Mouse (Mus musculus) midbrain, embryonic 10.5 days (tissue): ENCODE measurements around the gene Fbxo10. TPM values are rescaled to one million over a fixed set of nuclear protein-coding genes. Genes with fewer than 3 reads are reported as not detected.
"Not testable (repeated sequence)": the region's sequence is repeated elsewhere in the genome, so short reads cannot be mapped to it uniquely, and the experiment has no call there.

Experiments used
- DNase-seq: peaks from one replicate; pipeline ENCODE4 v3.0.0-alpha.2; 2017; ENCODE audit warnings: low spot score
- H3K27ac ChIP-seq: fragments of 300-500 bp; sonication (generic); replicated peaks from 2 replicates; pipeline ENCODE4 v1.5.1; 2016; ENCODE audit warnings: mild to moderate bottlenecking
- H3K27me3 ChIP-seq: fragments of 300-500 bp; sonication (generic); 2 replicates; pipeline ENCODE4 v1.6.1; 2016; ENCODE audit warnings: low read depth, mild to moderate bottlenecking; ENCODE audit not compliant: poor library complexity, severe bottlenecking
- H3K36me3 ChIP-seq: fragments of 300-500 bp; sonication (generic); 2 replicates; pipeline ENCODE4 v1.6.1; 2016; ENCODE audit warnings: mild to moderate bottlenecking, moderate library complexity
- H3K4me1 ChIP-seq: fragments of 300-500 bp; sonication (generic); 2 replicates; pipeline ENCODE4 v1.6.1; 2016
- H3K4me3 ChIP-seq: fragments of 300-500 bp; sonication (generic); 2 replicates; pipeline ENCODE4 v1.5.1; 2016; ENCODE audit warnings: mild to moderate bottlenecking, moderate library complexity
- H3K9me3 ChIP-seq: fragments of 300-500 bp; sonication (generic); replicated peaks from 2 replicates; pipeline ENCODE4 v1.6.1; 2016; ENCODE audit warnings: mild to moderate bottlenecking
- WGBS: fragments of 180-500 bp; shearing (Covaris S2); methylation state at CpG from one replicate; pipeline ENCODE4 v1.1.7; 2016; 5-methylcytosine and 5-hydroxymethylcytosine counted together
- polyA plus RNA-seq: library from polyadenylated mRNA; unstranded; fragments of >200 nt; fragmentation: Nextera tagmentation; extraction: Ambion mirVana; gene quantifications from 2 replicates; pipeline ENCODE4 v1.2.1, GENCODE M21; 2016

The Fbxo10 gene
- polyA plus RNA-seq, 1 experiment from 2014 or later: 14.3 TPM

DNA sequence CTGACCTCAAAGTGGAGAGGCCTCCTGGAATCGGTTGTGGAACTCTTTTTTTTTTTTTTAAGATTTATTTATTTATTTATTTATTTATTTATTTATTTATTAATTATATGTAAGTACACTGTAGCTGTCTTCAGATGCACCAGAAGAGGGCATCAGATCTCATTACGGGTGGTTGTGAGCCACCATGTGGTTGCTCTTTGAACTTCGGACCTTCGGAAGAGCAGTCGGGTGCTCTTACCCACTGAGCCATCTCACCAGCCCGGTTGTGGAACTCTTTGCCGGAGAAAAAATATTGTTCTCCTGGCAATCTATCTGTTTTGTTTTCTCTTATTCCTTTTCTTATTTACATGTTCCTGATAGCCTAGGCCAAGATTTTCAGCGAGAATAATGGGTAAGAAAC is 45.5 kb downstream of the Fbxo10 start:
- WGBS: 64% methylated on average over 8 of the region's 8 CpGs
- DNase-seq, H3K27me3 ChIP-seq, H3K27ac ChIP-seq, H3K4me3 ChIP-seq, H3K9me3 ChIP-seq, H3K4me1 ChIP-seq: not testable (repeated sequence)
- H3K36me3 ChIP-seq: peaks cover 68% of the 10 kb centered on the region

DNA sequence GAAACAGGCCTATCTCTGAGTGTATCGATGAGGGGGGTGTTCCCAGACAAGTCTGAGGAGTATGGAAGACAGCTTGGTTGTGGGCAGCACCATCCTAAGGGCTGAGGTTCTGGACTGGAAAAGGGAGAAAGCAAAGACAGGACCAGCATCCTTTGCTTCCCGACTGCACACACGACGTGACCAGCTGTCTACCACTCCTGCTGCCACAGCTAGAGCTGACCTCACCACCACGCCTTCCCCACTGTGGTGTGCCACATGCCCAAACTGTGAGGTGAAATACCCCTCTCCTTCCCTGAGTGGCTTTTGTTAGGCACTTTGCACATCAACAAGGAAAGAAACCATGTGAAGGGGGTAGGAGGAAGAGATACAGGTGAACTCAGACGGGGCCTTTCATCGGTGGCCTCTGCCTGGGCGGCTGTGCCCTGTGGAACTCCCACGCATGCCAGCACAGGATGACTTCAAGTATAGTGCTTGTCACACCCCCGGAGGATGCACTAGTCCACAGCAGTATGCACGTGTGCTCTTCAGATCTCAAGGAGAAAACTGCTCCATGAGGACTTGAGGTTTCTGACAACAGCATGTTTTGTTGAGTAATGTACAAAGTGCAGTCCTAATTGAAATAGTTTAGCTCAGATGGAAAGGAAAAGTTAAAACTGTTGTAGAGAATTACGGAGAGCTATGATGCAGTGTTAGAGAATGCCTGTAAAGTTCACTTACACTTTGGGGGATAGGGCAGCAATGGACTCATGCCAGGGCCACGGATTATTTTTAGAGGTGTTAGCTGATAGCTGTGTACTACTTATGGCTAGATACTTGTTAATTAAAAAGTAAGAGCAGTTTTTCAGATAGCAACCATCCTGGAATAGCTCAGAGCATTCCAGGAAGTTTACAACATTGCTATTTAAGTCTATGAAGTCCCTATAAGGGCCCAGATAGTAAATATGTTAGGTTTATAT is 46.7 kb downstream of the Fbxo10 start:
- Histone ChIP-seq H3K27me3 (no peaks in the 10 kb centered on the region), H3K4me1 (no peaks in the 10 kb centered on the region), H3K27ac (no peak overlapping the region), H3K36me3 (peaks cover 72% of the 10 kb centered on the region), H3K9me3 (no peaks in the 10 kb centered on the region), H3K4me3 (no peak overlapping the region)
- WGBS: 93% methylated on average over 13 of the region's 13 CpGs
- DNase-seq: no peak

DNA sequence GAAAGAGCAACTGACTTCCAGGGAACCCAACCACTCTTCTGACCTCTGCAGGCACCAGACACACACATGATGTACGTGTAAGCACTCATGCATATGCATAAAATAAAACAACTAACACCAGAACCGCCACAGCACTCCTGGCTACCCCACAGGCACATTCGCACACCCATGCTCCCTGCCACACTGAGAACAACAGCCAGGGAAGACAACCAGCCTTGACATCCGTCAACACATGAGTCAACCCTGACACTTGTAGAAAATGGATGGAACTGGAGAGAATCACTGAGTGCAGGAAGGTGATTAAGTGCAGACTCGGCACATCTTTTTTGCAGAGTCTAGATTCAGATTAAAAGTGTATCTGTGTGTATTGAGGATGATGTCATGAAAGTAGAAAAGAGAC is 47.8 kb downstream of the Fbxo10 start:
- H3K4me1 ChIP-seq: no peaks in the 10 kb centered on the region
- no peaks in the 10 kb centered on the region for H3K9me3 ChIP-seq
- peaks cover 78% of the 10 kb centered on the region for H3K36me3 ChIP-seq
- no peaks in the 10 kb centered on the region for H3K27me3 ChIP-seq
- H3K4me3 ChIP-seq: no peak overlapping the region
- WGBS: 86% methylated on average over 5 of the region's 5 CpGs
- DNase-seq: no peak
- H3K27ac ChIP-seq: no peak overlapping the region

DNA sequence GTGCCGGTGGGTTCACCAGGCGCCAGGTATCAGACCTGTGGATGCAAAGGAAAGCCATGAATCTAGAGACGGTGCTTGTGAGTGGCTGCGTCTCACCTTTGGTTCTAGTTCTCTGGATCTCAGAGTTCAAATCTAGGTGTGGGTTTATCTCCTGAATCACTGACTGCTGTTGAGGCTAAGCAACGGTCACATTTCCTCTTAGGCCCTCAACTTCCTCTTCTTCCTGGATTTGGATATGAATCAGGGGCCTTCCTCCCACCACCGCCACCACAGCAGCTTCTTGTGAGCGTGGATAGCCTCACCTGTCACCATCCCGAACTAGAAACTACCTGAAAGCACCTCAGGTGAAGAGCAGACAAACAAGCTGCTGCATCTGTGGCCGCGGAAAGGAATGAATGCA is 48.4 kb downstream of the Fbxo10 start:
- Histone ChIP-seq H3K27me3 (no peaks in the 10 kb centered on the region), H3K9me3 (no peaks in the 10 kb centered on the region), H3K4me3 (no peak overlapping the region), H3K4me1 (no peaks in the 10 kb centered on the region), H3K27ac (no peak overlapping the region), H3K36me3 (peaks cover 78% of the 10 kb centered on the region)
- DNase-seq: no peak
- WGBS: 92% methylated on average over 10 of the region's 10 CpGs

DNA sequence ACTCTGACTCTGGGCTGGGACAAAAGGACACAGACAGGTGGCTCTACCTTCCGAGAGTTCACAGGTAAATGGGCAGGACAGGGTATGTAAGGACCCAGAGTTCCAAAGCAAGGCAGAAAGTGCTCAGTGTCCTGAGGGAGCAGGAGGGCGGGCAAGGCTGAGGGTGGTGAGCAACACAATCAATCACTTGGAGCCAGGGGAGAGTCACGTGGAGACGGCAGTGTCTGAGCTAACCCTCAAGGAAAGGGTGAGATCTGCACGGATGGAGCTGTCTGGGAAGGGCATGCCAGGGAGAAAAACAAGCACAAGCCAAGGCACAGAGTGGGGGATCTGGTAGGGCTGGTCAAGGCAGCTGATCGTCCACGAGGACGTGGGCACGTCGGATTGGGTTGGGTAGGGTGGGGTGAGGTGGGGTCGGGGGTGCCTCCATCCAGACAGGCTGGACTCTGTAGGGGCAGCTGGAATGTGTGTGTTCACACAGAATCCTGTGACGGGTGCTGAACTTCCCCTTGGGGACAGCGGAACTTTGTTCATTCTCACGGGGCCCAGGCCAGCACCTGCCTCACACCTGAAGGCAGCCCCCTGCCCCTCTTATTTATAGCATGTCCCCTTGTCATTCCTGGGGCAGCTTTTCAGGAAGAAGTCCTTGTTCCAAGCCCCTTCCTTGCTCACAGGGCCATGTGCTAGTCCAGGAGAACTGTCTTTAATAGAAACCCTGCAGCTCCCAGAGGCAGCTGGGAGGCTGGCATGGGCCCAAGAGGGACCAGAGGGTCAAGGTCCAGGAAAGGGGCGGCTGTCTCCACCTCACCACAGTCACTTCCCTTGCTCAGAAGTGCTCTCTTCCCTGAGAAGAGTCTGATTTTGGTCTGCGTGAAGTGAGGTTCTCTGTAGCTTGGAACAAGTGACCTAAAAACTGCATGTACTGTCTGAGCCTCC is 49.4 kb downstream of the Fbxo10 start:
- 83% methylated on average over 16 of the region's 16 CpGs for WGBS
- H3K4me1 ChIP-seq: no peaks in the 10 kb centered on the region

DNA sequence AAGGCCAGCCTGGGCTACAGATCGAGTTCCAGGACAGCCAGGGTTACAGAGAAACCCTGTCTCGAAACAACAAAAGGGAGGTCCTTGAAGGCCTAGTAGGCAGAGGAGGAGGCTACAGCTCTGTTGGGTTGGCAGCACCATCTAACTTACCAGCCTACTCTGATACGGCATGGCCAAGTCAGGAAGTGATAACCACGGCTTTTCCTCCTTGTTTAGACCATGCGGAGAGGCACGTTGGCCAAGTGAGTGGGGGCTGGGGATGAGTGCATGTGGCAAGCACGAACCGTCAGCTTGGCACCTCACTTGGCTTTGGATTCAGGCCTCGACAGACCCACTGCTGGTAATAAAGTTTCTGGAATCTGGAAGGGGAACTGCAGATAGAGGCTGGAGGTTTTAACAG is 51.8 kb downstream of the Fbxo10 start:
- Histone ChIP-seq H3K4me3 (no peak overlapping the region), H3K9me3 (no peaks in the 10 kb centered on the region), H3K36me3 (peaks cover 95% of the 10 kb centered on the region), H3K27ac (no peak overlapping the region), H3K27me3 (no peaks in the 10 kb centered on the region), H3K4me1 (no peaks in the 10 kb centered on the region)
- DNase-seq: no peak
- 93% methylated on average over 9 of the region's 9 CpGs for WGBS

More for the DNA sequence above, 49.4 kb downstream of the Fbxo10 start:
- Histone ChIP-seq H3K36me3 (peaks cover 78% of the 10 kb centered on the region), H3K9me3 (no peaks in the 10 kb centered on the region), H3K4me3 (no peak overlapping the region), H3K27me3 (no peaks in the 10 kb centered on the region), H3K27ac (no peak overlapping the region)
- no peak for DNase-seq

DNA sequence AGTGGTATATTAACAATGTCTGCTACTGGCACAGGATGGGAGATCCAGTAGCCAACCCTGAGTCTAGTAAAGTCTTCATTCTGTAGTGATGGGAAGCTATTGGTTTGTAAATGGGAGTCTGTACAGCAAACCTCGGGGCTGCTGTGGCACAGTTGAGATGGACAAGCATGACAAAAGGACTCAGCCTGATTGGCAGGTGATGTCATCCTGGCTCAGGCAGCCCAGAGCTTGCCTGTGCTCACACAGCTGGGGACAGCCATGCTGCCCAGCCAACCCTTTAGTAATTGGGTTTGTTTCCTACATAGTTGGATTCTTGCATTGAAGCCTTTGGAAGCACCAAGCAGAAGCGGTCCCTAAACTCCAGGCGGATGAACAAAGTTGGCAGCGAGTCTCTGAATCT is 57.9 kb downstream of the Fbxo10 start:
- Histone ChIP-seq H3K36me3 (peaks cover 86% of the 10 kb centered on the region), H3K9me3 (no peaks in the 10 kb centered on the region)

DNA sequence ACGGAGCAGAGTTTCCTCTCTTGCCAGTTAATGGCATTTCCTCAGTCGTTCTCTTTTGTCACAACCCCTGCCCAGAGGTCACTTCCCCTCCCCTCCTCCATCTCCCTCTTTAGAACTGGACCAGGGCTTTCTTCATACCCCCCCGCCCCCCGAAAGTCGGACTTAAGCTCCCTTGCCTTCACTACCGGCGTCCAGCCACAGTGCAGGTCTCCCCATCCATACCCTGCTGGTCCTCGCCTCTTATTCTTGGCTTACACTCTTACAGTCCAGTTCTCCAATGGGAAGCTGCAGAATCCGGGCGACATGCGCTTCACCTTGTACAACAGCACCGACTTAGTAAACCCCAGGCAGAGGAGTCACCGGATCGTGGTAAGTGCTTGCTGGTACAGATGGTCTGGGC is 65.4 kb downstream of the Fbxo10 start:
- no peaks in the 10 kb centered on the region for H3K9me3 ChIP-seq
- no peaks in the 10 kb centered on the region for H3K27me3 ChIP-seq
- DNase-seq: no peak
- peak overlapping the region; percentile 76 for H3K4me3 ChIP-seq
- peaks cover 15% of the 10 kb centered on the region for H3K36me3 ChIP-seq
- WGBS: 4% methylated on average over 14 of the region's 14 CpGs
- H3K27ac ChIP-seq: peak overlapping the region; percentile 76
- H3K4me1 ChIP-seq: peaks cover 27% of the 10 kb centered on the region

More for the DNA sequence above, 57.9 kb downstream of the Fbxo10 start:
- DNase-seq: no peak
- Histone ChIP-seq H3K27ac (no peak overlapping the region), H3K4me3 (no peak overlapping the region), H3K4me1 (no peaks in the 10 kb centered on the region), H3K27me3 (no peaks in the 10 kb centered on the region)
- WGBS: 87% methylated on average over 4 of the region's 4 CpGs

DNA sequence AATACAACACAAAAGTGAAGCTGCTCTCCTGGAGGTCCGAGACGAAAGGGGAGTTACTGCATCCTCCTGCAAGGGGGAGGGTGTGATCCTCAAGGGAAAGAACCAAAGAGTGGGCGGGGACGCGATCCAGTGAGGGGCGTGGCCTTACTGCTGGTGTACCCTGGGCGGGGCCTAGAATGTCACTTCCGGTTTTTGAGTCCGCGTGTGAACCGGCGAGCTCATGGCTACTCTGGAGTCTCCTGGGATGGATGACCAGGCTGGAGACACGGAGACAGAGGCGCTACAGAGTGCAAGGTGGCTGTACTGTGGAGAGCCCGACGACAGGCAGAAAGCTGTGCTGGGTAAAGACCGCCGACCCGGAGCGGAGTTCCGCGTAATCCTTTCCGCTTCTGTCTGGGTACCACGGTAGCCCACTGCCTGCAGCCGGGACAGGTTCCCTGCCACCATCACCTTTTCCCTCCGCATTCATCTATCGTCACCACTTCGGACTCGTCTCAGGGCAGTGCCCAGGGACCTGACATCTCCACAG is 65.9 kb downstream of the Fbxo10 start, which contains the start of gene Polr1e:
Polr1e (plus strand) TSS at position 132 of the 529 bp plus-strand sequence.
- peaks cover 31% of the 10 kb centered on the region for H3K4me1 ChIP-seq
- H3K36me3 ChIP-seq: peaks cover 10% of the 10 kb centered on the region
- DNase-seq: peak; percentile 92
- under 1% methylated on average over 29 of the region's 29 CpGs for WGBS
- peak within 1 kb of the TSS; percentile 76 for H3K27ac ChIP-seq
- no peaks in the 10 kb centered on the region for H3K27me3 ChIP-seq
- peak within 1 kb of the TSS; percentile 76 for H3K4me3 ChIP-seq
- no peaks in the 10 kb centered on the region for H3K9me3 ChIP-seq

DNA sequence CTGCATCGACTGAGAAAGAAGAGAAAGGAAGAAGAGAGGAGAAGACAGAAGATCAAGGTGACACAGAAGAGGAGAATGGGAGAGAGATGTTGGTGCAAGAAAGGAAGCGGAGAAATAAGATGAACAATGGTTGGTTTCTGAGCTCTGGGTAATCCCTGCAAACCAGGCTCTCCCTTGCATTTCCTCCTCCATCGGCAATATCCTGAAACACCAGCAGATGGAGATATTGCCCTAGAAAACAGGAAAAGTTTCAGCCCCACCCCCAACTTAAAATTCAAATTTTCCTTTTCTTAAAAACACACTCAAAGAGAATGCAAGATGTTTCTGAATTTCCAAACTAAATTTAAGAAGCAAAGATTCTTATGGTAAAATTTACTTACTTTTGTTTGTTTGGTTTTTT is 68.8 kb downstream of the Fbxo10 start:
- Histone ChIP-seq H3K4me1 (peaks cover 42% of the 10 kb centered on the region), H3K27ac (no peak overlapping the region), H3K9me3 (no peaks in the 10 kb centered on the region), H3K4me3 (no peak overlapping the region), H3K36me3 (no peaks in the 10 kb centered on the region), H3K27me3 (no peaks in the 10 kb centered on the region)
- DNase-seq: peak; percentile 24
- WGBS: 14% methylated on average over 3 of the region's 3 CpGs

DNA sequence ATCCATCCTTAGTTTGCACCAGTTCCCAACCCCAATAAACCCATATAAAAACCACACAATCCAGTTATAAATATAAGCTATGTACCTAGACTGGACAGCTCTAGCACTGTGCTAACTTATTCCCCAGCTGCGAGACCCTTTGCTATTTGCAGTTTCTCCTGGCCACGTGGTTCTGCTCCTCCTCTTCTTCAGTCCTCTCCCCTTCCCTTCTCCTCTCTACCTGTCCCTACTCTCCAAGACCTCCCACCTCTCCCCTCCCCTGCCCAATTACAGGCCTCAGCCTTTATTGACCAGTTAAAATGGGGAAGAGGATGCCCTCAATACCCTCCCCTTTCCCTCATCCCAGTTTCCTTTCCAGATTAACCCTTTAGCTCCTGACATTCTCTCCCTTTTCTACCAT is 70.9 kb downstream of the Fbxo10 start:
- Histone ChIP-seq H3K27me3 (no peaks in the 10 kb centered on the region), H3K27ac (peak overlapping the region; percentile 84), H3K9me3 (no peaks in the 10 kb centered on the region), H3K4me1 (peaks cover 34% of the 10 kb centered on the region), H3K36me3 (no peaks in the 10 kb centered on the region), H3K4me3 (peak overlapping the region; percentile 87)
- 16% methylated on average over 2 of the region's 2 CpGs for WGBS
- no peak for DNase-seq

DNA sequence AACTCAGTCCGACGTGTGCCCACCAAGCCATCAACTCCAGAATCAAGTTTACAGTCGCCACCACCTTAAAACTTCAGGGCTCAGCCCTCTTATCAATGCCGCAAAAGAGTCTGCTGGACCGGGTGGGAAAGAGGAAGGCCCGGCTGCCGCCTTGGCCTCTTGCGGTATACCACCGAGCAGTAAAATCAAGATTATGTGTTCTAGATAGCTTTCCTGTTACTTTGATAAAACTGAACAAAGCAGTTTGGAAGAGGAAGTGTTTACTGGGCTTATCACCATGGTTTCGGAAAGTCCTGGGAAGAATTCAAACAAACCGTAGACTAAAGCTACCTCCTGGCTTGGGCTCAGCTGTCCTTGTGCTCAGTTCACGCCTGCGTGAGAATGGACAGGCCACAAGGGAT is 71.4 kb downstream of the Fbxo10 start:
- peak overlapping the region; percentile 84 for H3K27ac ChIP-seq
- no peak for DNase-seq
- H3K4me3 ChIP-seq: peak overlapping the region; percentile 87
- H3K9me3 ChIP-seq: no peaks in the 10 kb centered on the region
- peaks cover 31% of the 10 kb centered on the region for H3K4me1 ChIP-seq
- H3K36me3 ChIP-seq: no peaks in the 10 kb centered on the region
- no peaks in the 10 kb centered on the region for H3K27me3 ChIP-seq
- WGBS: 2% methylated on average over 13 of the region's 13 CpGs
